Mouse (Mus musculus) CH12.LX (cell line): ENCODE data around the gene Nebl. TPM values are rescaled to one million over a fixed set of nuclear protein-coding genes. Genes with fewer than 3 reads are reported as not detected.

ENCODE experiments used
- DNase-seq: peaks from one replicate; pipeline ENCODE4 v3.0.0-alpha.2; 2013; ENCODE audit errors: extremely low read depth
- H3K27ac ChIP-seq: 2 replicates; pipeline ENCODE4 v1.5.1; 2012; ENCODE audit warnings: low read depth, mild to moderate bottlenecking, control low read depth, moderate library complexity; ENCODE audit not compliant: insufficient read depth
- H3K27me3 ChIP-seq: replicated peaks from 2 replicates; pipeline ENCODE3; 2012; ENCODE audit warnings: inconsistent platforms
- H3K36me3 ChIP-seq, 2 experiments: replicated peaks in 1 of 2; 2 replicates each; pipeline versions ENCODE3 to v1.6.1; 2012; ENCODE audit warnings: inconsistent platforms in 1 of 2, low read length in 1 of 2, mild to moderate bottlenecking in 1 of 2, mixed read lengths in 1 of 2, moderate library complexity in 1 of 2; ENCODE audit not compliant: control insufficient read depth in 1 of 2, insufficient read depth in 1 of 2
- H3K4me1 ChIP-seq, 2 experiments: 2 replicates each; pipeline ENCODE4 v1.6.1; 2012; ENCODE audit warnings: inconsistent platforms in 1 of 2, moderate library complexity in 1 of 2; ENCODE audit not compliant: insufficient read depth in 2 of 2, control insufficient read depth in 1 of 2
- H3K4me2 ChIP-seq: 2 replicates; pipeline ENCODE4 v1.6.1; 2012; ENCODE audit warnings: low read depth, mild to moderate bottlenecking, control low read depth; ENCODE audit not compliant: poor library complexity, insufficient read depth, severe bottlenecking
- H3K4me3 ChIP-seq, 3 experiments: fragments of 150-350 bp in 1 of 3; sonication (generic) in 1 of 3; replicated peaks in 1 of 3; 2 replicates each; pipeline versions ENCODE3 to v1.5.1; 2011 to 2012; ENCODE audit warnings: low read depth in 2 of 3, low read length in 2 of 3, mild to moderate bottlenecking in 2 of 3, moderate library complexity in 2 of 3, control low read depth in 1 of 3, improper control_type of control experiment in 1 of 3, inconsistent platforms in 1 of 3, mixed read lengths in 1 of 3; ENCODE audit not compliant: poor library complexity in 1 of 3
- H3K79me2 ChIP-seq: replicated peaks from 2 replicates; pipeline ENCODE4 v1.6.1; 2012; ENCODE audit warnings: mild to moderate bottlenecking, moderate library complexity; ENCODE audit not compliant: control insufficient read depth, poor library complexity, insufficient read depth, severe bottlenecking; ENCODE audit errors: extremely low read depth
- H3K9ac ChIP-seq: 2 replicates; pipeline ENCODE4 v1.6.1; 2012; ENCODE audit warnings: low read depth, mild to moderate bottlenecking, control low read depth, moderate library complexity; ENCODE audit not compliant: insufficient read depth
- H3K9me3 ChIP-seq: replicated peaks from 2 replicates; pipeline ENCODE3; 2012; ENCODE audit warnings: low read length, inconsistent platforms, mixed read lengths
- BHLHE40 ChIP-seq: IDR thresholded peaks from 2 replicates; pipeline ENCODE4 v1.6.1; 2011; ENCODE audit warnings: mild to moderate bottlenecking, low read depth, low read length, improper control_type of control experiment
- CHD2 ChIP-seq: IDR thresholded peaks from 2 replicates; pipeline ENCODE4 v1.6.1; 2011; ENCODE audit warnings: low read length, improper control_type of control experiment
- CTCF ChIP-seq, 2 experiments: IDR thresholded peaks in 1 of 2; conservative IDR thresholded peaks in 1 of 2; 2 replicates each; pipeline ENCODE4 v1.5.1; 2011 to 2012; ENCODE audit warnings: low read depth in 2 of 2, low read length in 2 of 2, improper control_type of control experiment in 1 of 2, inconsistent platforms in 1 of 2, mild to moderate bottlenecking in 1 of 2, moderate library complexity in 1 of 2
- E2F4 ChIP-seq: IDR thresholded peaks from 2 replicates; pipeline ENCODE4 v1.6.1; 2011; ENCODE audit warnings: low read depth, low read length, improper control_type of control experiment; ENCODE audit not compliant: insufficient replicate concordance
- EP300 ChIP-seq: IDR thresholded peaks from 2 replicates; pipeline ENCODE4 v1.6.1; 2011; ENCODE audit warnings: low read length, improper control_type of control experiment
- ETS1 ChIP-seq: conservative IDR thresholded peaks from 2 replicates; pipeline ENCODE4 v1.6.1; 2012; ENCODE audit warnings: low read depth, mild to moderate bottlenecking, inconsistent platforms, low read length, improper control_type of control experiment, moderate library complexity
- IRF4 ChIP-seq: IDR thresholded peaks from 2 replicates; pipeline ENCODE4 v1.6.1; 2014; ENCODE audit warnings: low read depth, mild to moderate bottlenecking, inconsistent platforms, low read length, improper control_type of control experiment
- JUND ChIP-seq: conservative IDR thresholded peaks from 2 replicates; pipeline ENCODE4 v1.6.1; 2011; ENCODE audit warnings: low read depth, low read length, improper control_type of control experiment
- KAT2A ChIP-seq: IDR thresholded peaks from 2 replicates; pipeline ENCODE4 v1.6.1; 2012; ENCODE audit warnings: low read length, improper control_type of control experiment, inconsistent platforms; ENCODE audit not compliant: insufficient replicate concordance
- MAX ChIP-seq: IDR thresholded peaks from 2 replicates; pipeline ENCODE4 v1.6.1; 2011; ENCODE audit warnings: low read length, improper control_type of control experiment
- MEF2A ChIP-seq: IDR thresholded peaks from 2 replicates; pipeline ENCODE4 v1.6.1; 2014; ENCODE audit warnings: low read depth, mild to moderate bottlenecking, inconsistent platforms, low read length, improper control_type of control experiment, borderline replicate concordance
- MXI1 ChIP-seq: IDR thresholded peaks from 2 replicates; pipeline ENCODE4 v1.6.1; 2011; ENCODE audit warnings: mild to moderate bottlenecking, low read depth, low read length, improper control_type of control experiment
- NELFE ChIP-seq: IDR thresholded peaks from 2 replicates; pipeline ENCODE4 v1.6.1; 2011; ENCODE audit warnings: low read depth, low read length, improper control_type of control experiment
- PAX5 ChIP-seq: IDR thresholded peaks from 2 replicates; pipeline ENCODE4 v1.6.1; 2012; ENCODE audit warnings: low read length, inconsistent platforms, mixed read lengths
- POLR2A ChIP-seq: IDR thresholded peaks from 2 replicates; pipeline ENCODE4 v1.6.1; 2011; ENCODE audit warnings: low read depth, mild to moderate bottlenecking, improper control_type of control experiment, low read length
- RAD21 ChIP-seq: IDR thresholded peaks from 2 replicates; pipeline ENCODE4 v1.6.1; 2011; ENCODE audit warnings: low read depth, mild to moderate bottlenecking, low read length, improper control_type of control experiment, moderate library complexity
- RCOR1 ChIP-seq: conservative IDR thresholded peaks from 2 replicates; pipeline ENCODE4 v1.6.1; 2012; ENCODE audit warnings: low read depth, mild to moderate bottlenecking, inconsistent platforms, low read length, improper control_type of control experiment
- SIN3A ChIP-seq: IDR thresholded peaks from 2 replicates; pipeline ENCODE4 v1.6.1; 2012; ENCODE audit warnings: low read length, improper control_type of control experiment, inconsistent platforms
- TCF12 ChIP-seq: IDR thresholded peaks from 2 replicates; pipeline ENCODE4 v1.6.1; 2014; ENCODE audit warnings: low read depth, mild to moderate bottlenecking, inconsistent platforms, low read length, improper control_type of control experiment
- UBTF ChIP-seq: IDR thresholded peaks from 2 replicates; pipeline ENCODE4 v1.6.1; 2012; ENCODE audit warnings: low read depth, mild to moderate bottlenecking, inconsistent platforms, low read length, improper control_type of control experiment, moderate library complexity
- USF1 ChIP-seq: IDR thresholded peaks from 2 replicates; pipeline ENCODE4 v1.6.1; 2014; ENCODE audit warnings: low read depth, mild to moderate bottlenecking, inconsistent platforms, low read length, improper control_type of control experiment
- ZKSCAN1 ChIP-seq: IDR thresholded peaks from 2 replicates; pipeline ENCODE4 v1.6.1; 2012; ENCODE audit warnings: low read depth, inconsistent platforms, low read length, improper control_type of control experiment, borderline replicate concordance
- ZMIZ1 ChIP-seq: IDR thresholded peaks from 2 replicates; pipeline ENCODE4 v1.6.1; 2012; ENCODE audit warnings: low read depth, mild to moderate bottlenecking, inconsistent platforms, low read length, improper control_type of control experiment
- ZNF384 ChIP-seq: IDR thresholded peaks from 2 replicates; pipeline ENCODE4 v1.6.1; 2012; ENCODE audit warnings: low read depth, low read length, improper control_type of control experiment, inconsistent platforms
- dilution Hi-C: fragments of 300-500 bp; cut with MboI; formaldehyde crosslinking; loops from 2 replicates; pipeline ENCODE4 v1.14.3; 2020; ENCODE audit warnings: low sequenced_read_pairs; ENCODE audit not compliant: extremely low pct_unique_long_range_greater_than_20kb, extremely low pct_ligation_motif_present
- in situ Hi-C: fragments of 300-500 bp; cut with MboI; formaldehyde crosslinking; loops from 3 replicates; pipeline ENCODE4 v1.14.3; 2019; ENCODE audit warnings: low sequenced_read_pairs, low pct_ligation_motif_present, low pct_unique_long_range_greater_than_20kb, mixed read lengths
- polyA plus RNA-seq: library from polyadenylated mRNA; unstranded; fragments of >175 nt; gene quantifications from 2 replicates; pipeline ENCODE4 v1.2.1, GENCODE M21; 2012; ENCODE audit warnings: low read depth; ENCODE audit not compliant: insufficient read length
- total RNA-seq, 2 experiments: library from RNA; depleted of rRNA; stranded (reverse); fragments of 300-350 nt in 1 of 2; fragments of >200 nt in 1 of 2; gene quantifications; 2 replicates each; pipeline ENCODE4 v1.2.3; 2012 to 2014

Gene Nebl
- total and polyA plus RNA-seq, 3 experiments = 12.6 to 113 (median 46.4) TPM

DNA sequence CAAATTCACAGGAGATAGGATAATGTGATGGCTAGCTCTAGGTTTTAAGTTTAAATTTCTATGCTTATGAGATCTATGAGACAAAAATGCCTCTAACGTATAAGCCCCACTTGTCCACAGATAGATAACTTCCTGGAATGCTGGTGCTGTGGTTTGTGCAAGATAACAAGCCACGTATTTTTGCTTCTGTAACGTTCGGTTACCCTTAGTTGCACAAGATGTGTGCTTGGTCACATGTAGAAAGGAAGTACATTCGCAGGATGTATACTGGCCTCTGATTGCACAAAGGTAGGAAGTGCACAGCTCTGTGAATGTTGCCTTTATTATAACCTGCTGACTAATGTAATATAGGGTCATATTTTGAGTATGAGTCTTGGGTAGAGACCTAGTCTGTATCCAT is 365.6 kb downstream of the Nebl start:
- Histone ChIP-seq H3K79me2 (no peaks in the 10 kb centered on the region), H3K4me1 (peaks cover 0 to 18% of the 10 kb centered on the region in 2 experiments; a peak in 2 of 4 replicates), H3K36me3 (peaks cover 0 to 28% of the 10 kb centered on the region in 2 experiments), H3K9ac (no peak overlapping the region), H3K9me3 (no peaks in the 10 kb centered on the region), H3K4me2 (no peak overlapping the region), H3K4me3 (no peak overlapping the region), H3K27ac (no peak overlapping the region), H3K27me3 (no peaks in the 10 kb centered on the region)
- in situ Hi-C loops (no loop called here), dilution Hi-C loops (no loop called here)
- TF ChIP-seq NELFE = no peak
- no peak for TF ChIP-seq IRF4
- no peak for TF ChIP-seq ETS1
- no peak for TF ChIP-seq JUND
- TF ChIP-seq MXI1 = no peak
- no peak for TF ChIP-seq BHLHE40
- no peak for TF ChIP-seq ZNF384
- TF ChIP-seq CHD2 = no peak
- TF ChIP-seq UBTF = no peak
- TF ChIP-seq PAX5 = no peak
- TF ChIP-seq USF1 = no peak
- TF ChIP-seq KAT2A = no peak
- no peak for TF ChIP-seq TCF12
- DNase-seq = no peak

GRCm38 (mm10) chr2:17364971-17365548 is 366.2 kb downstream of the Nebl start:
- peaks cover 0 to 24% of the 10 kb centered on the region in 2 experiments for H3K36me3 ChIP-seq
- TF ChIP-seq POLR2A (no peak), MEF2A (no peak), SIN3A (no peak), RCOR1 (no peak), ZMIZ1 (no peak), ZKSCAN1 (no peak), EP300 (no peak), E2F4 (no peak), CHD2 (no peak), RAD21 (no peak), CTCF (conservative IDR thresholded peaks at IDR 0.05 in 1 of 2, IDR thresholded peaks at IDR 0.05 in 1 of 2; ENCODE audit: low read depth in 2 of 2, low read length in 2 of 2) (no peak), MAX (no peak)
- no peak overlapping the region for H3K4me2 ChIP-seq
- H3K79me2 ChIP-seq = no peaks in the 10 kb centered on the region
- in situ Hi-C loops = no loop called here
- no peaks in the 10 kb centered on the region for H3K9me3 ChIP-seq
- dilution Hi-C loops = no loop called here
- no peaks in the 10 kb centered on the region for H3K27me3 ChIP-seq
- H3K4me3 ChIP-seq = no peak overlapping the region
- H3K27ac ChIP-seq = no peak overlapping the region
- peaks cover 0 to 20% of the 10 kb centered on the region in 2 experiments; a peak in 2 of 4 replicates for H3K4me1 ChIP-seq
- no peak for DNase-seq
- H3K9ac ChIP-seq = no peak overlapping the region
